Mouse (Mus musculus) liver, embryonic 14.5 days (tissue): ENCODE measurements around the gene Tldc2.

ENCODE experiments used
- CTCF ChIP-seq: IDR thresholded peaks from 2 replicates; pipeline ENCODE4 v1.5.1; 2016; ENCODE audit warnings: antibody characterized with exemption, low read depth, control low read depth
- EP300 ChIP-seq: IDR thresholded peaks from 2 replicates; pipeline ENCODE4 v1.6.1; 2016; ENCODE audit warnings: antibody characterized with exemption, low read depth

DNA sequence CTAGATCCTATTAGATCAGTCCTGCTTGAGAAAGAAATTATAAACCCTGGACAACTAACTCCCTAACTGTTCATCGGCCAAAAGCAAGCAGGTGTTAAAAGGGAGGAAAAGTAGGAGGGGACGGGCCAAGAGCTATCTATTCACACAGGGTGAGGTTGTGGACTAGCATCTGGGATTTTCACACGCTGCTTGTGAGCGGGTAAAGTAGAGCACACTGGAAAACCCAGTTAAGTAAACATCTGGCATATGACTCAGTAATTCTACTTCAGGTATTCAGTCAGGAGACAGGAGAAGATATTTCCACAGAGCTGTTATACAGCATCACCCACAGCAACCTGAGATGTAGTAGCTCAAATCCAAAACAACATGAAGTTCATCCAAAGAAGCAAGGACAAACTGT is 31.7 kb downstream of the Tldc2 start:
- TF ChIP-seq EP300 (no peak), CTCF (no peak)
